Mouse (Mus musculus): ENCODE data around the gene ccdc198.
A peak's percentile ranks its signal among the peaks of the same experiment; 100 is the strongest.

The ccdc198 gene

GRCm38 (mm10) chr14:49197031-49197527 lies 48.2 kb downstream of the ccdc198 start:
- no peak for DNase-seq (ENCODE audit: low spot score)

DNA sequence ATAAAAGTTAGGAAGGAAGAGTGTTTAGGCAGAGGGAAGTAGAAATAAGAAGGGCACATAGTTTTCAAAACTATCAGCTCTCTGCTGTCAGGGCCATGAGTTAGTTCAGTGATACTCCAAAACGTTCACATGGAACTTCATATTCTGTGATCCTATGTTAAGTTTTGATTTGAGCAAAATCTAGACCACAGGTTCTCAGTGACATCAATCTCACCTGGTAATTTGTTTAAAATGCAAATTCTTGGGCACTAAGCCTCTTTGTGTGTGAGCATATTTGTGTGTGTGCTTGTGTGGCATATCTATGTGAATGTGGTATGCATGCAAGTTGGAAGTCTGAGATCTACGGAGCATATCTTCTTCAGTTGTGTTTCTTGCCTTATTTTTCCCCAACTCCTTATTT lies 59.0 kb downstream of the ccdc198 start:
- DNase-seq (ENCODE audit: low spot score): no peak

- DNase-seq (ENCODE audit: low spot score): no peak
Observed at GRCm38 (mm10) chr14:49179736-49180135, 65.5 kb downstream of the ccdc198 start.

DNA sequence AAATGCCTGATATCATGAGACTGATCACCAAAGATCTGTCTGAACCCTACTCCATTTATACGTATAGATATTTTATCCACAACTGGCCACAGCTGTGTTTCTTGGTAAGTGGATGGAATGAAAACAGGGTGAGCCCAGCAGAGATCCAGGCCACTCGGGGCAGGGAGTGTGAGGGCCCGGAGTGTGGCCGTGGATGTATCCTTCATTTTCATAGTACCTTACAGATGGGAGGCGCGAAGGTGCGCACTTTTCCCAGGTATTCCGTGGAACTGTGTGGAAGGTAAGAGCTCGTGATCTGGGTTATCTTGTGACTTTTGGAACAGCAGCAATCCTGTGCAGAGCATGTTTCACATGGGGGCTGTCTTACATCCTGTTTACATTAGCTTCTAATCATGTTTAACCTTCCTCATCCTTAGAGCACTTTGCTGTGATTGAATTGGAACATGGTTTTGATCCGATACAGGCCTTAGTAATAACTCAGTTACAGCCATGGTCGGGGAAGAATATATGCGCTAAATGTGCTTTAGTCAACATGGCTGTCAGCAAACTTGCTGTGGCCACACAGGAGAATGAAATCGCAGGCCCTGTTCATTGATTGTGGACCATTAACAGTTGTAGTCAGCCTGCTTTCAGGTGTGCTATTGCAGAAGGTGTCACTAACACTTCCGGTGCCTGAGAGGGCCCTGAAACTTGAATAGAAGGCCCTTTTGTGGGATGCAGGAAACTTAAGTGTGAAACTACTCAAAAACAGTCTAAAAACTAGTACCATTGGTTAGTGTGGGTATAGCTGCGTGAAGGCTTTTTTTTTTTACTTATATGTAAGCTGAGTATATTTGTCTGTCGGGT lies 71.8 kb downstream of the ccdc198 start:
- no peak for DNase-seq (ENCODE audit: low spot score)

DNA sequence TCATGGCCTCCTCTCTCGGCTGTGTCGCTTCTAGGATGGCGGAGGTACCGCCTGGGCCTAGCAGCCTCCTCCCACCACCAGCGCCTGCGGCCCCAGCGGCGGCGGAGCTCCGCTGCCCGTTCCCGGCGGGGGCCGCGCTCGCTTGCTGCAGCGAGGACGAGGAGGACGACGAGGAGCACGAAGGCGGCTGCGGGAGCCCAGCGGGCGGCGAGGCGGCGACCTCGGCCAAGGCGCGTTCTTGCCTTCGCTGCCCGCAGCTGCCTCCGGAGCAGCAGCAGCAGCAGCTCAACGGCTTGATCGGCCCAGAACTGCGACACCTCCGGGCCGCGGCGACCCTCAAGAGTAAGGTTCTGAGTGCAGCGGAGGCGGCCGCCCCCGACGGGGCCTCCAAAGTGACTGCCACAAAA lies 72.7 kb downstream of the ccdc198 start:
- no peak for DNase-seq (ENCODE audit: low spot score)

GRCm38 (mm10) chr14:49171867-49172581 lies 73.2 kb downstream of the ccdc198 start, which contains the start of gene Naa30:
Gene Naa30, plus strand, starts transcription at chr14:49172226.
- DNase-seq (ENCODE audit: low spot score): peak; percentile 91

DNA sequence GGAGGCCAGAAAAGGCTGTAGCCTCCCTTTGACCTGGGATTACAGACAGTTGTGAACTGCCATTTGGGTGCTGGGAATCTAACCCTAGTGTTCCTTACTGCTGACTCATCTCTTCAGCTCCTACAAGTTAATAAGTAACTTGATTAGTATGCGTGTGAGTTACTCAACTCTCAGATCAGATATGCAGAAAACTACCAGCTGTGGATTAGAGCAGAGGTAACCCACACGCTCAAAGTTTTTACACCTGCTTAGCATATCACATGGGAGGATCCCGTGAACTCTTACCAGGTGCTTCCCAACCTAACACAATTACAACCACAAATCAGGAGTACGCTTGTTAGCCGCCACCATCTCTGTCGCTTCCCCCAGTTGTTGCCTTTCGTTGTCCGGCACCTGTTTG lies 74.0 kb downstream of the ccdc198 start:
- DNase-seq (ENCODE audit: low spot score): no peak

All from urinary bladder, postnatal 10 days (tissue).